ENCODE assay signal across 12 mouse cellular contexts in the genomic region with DNA sequence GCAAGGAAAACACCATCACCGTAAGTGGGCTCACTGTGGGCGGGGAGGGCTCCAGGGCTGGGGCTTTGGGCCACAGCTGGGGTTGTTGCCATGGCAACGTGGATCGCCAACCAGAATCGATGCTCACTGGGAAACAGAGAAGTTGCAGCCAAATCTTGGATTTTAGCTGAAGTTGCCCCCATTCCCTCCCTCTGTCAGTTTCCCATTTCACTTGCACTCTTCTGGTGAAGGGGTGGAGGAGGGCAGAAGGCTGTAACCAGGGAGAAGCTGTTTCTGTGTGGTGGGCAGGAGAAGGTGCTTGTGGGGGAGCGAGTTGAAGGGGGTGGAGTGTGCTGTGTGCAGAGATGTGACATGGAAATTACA. TPM values are rescaled to one million over a fixed set of nuclear protein-coding genes. Genes with fewer than 3 reads are reported as not detected.
A peak's percentile ranks its signal among the peaks of the same experiment; 100 is the strongest.
DNase-seq lines count a peak whose midpoint lies in the region; ATAC-seq and TF ChIP-seq lines count a peak whose summit lies in the region.
"Had no signal": no experiment of that assay in that cellular context is flagged by ENCODE, and none has a peak within 500 bp of the region (broad histone marks: within the 10 kb centered on the region; RNA-seq: fewer than 3 reads in every experiment).

No protein-coding gene starts in this region.

- TF ChIP-seq CTCF in midbrain, postnatal 0 days (IDR thresholded peaks at IDR 0.05), result no peak

- no peak overlapping the region for H3K27ac ChIP-seq in forebrain, embryonic 10.5 days
- H3K27ac ChIP-seq in forebrain, embryonic 16.5 days (ENCODE audit: low read length), result no peak overlapping the region
- no peak overlapping the region for H3K27ac ChIP-seq in hindbrain, embryonic 12.5 days
- no peak overlapping the region for H3K27ac ChIP-seq in midbrain, postnatal 0 days (ENCODE audit: low read depth, low read length)
- no peak overlapping the region for H3K27ac ChIP-seq in intestine, embryonic 16.5 days (ENCODE audit: low read length)

- H3K27me3 ChIP-seq in forebrain, embryonic 10.5 days (ENCODE audit: poor library complexity, severe bottlenecking), result no peaks in the 10 kb centered on the region
- H3K27me3 ChIP-seq in forebrain, embryonic 16.5 days (replicated peaks; ENCODE audit: control insufficient read depth, insufficient read depth, low read length), result no peaks in the 10 kb centered on the region
- 0 out of 2 replicates have a peak, but pooled peaks cover 5% of the 10 kb centered on the region for H3K27me3 ChIP-seq in hindbrain, embryonic 12.5 days
- no peaks in the 10 kb centered on the region for H3K27me3 ChIP-seq in midbrain, postnatal 0 days (ENCODE audit: insufficient read depth, low read length)
- no peaks in the 10 kb centered on the region for H3K27me3 ChIP-seq in intestine, embryonic 16.5 days (replicated peaks; ENCODE audit: control insufficient read depth, insufficient read depth, low read length)

- no peaks in the 10 kb centered on the region for H3K36me3 ChIP-seq in forebrain, embryonic 10.5 days (replicated peaks)
- H3K36me3 ChIP-seq in forebrain, embryonic 16.5 days (ENCODE audit: control insufficient read depth, insufficient read depth), result no peaks in the 10 kb centered on the region
- H3K36me3 ChIP-seq in hindbrain, embryonic 12.5 days, result no peaks in the 10 kb centered on the region
- H3K36me3 ChIP-seq in midbrain, postnatal 0 days (ENCODE audit: insufficient read depth, low read length), result no peaks in the 10 kb centered on the region
- H3K36me3 ChIP-seq in intestine, embryonic 16.5 days (ENCODE audit: control insufficient read depth, insufficient read depth, low read length), result no peaks in the 10 kb centered on the region

- H3K4me3 ChIP-seq in forebrain, embryonic 10.5 days, result peak overlapping the region; percentile 1; the same call in 1 of the 2 replicates
- no peak overlapping the region for H3K4me3 ChIP-seq in forebrain, embryonic 16.5 days (replicated peaks; ENCODE audit: low read length)
- no peak overlapping the region for H3K4me3 ChIP-seq in hindbrain, embryonic 12.5 days
- peak overlapping the region; percentile 24; the same call in 1 of the 2 replicates for H3K4me3 ChIP-seq in midbrain, postnatal 0 days (ENCODE audit: low read depth, low read length)
- no peak overlapping the region for H3K4me3 ChIP-seq in intestine, embryonic 16.5 days (ENCODE audit: low read length)

- peak; percentile 29 for DNase-seq in forebrain, embryonic 10.5 days (ENCODE audit: extremely low spot score, low spot score)
- DNase-seq in brain, adult 2 months (ENCODE audit: low read depth, low spot score), result peak; percentile 88
- peak; percentile 51 for DNase-seq in midbrain, postnatal 0 days (ENCODE audit: low spot score)
- no peak for DNase-seq in adrenal gland, postnatal 10 days
- DNase-seq in kidney, adult 11 months, result no peak
- DNase-seq: lung, adult 2 months had no signal

- H3K9me3 ChIP-seq in forebrain, embryonic 10.5 days, result no peaks in the 10 kb centered on the region
- no peaks in the 10 kb centered on the region for H3K9me3 ChIP-seq in forebrain, embryonic 16.5 days (ENCODE audit: control insufficient read depth, low read length)
- H3K9me3 ChIP-seq in hindbrain, embryonic 12.5 days (replicated peaks), result no peaks in the 10 kb centered on the region
- H3K9me3 ChIP-seq in midbrain, postnatal 0 days (ENCODE audit: low read length), result no peaks in the 10 kb centered on the region
- H3K9me3 ChIP-seq in intestine, embryonic 16.5 days (ENCODE audit: control insufficient read depth, low read length), result no peaks in the 10 kb centered on the region

- no peak for ATAC-seq in forebrain, embryonic 16.5 days
- ATAC-seq in hindbrain, embryonic 12.5 days (ENCODE audit: low FRiP score), result no peak
- ATAC-seq in midbrain, postnatal 0 days (ENCODE audit: low FRiP score), result no peak
- ATAC-seq in intestine, embryonic 16.5 days, result no peak

- no peak overlapping the region for H3K9ac ChIP-seq in forebrain, embryonic 16.5 days (replicated peaks; ENCODE audit: low read depth, low read length)
- no peak overlapping the region for H3K9ac ChIP-seq in hindbrain, embryonic 12.5 days
- 0 out of 2 replicates have a peak overlapping the region, but pooled peaks have one; percentile 24 for H3K9ac ChIP-seq in midbrain, postnatal 0 days (replicated peaks; ENCODE audit: low read length, poor library complexity, severe bottlenecking)
- no peak overlapping the region for H3K9ac ChIP-seq in intestine, embryonic 16.5 days (ENCODE audit: low read depth, low read length)

- peaks cover 20% of the 10 kb centered on the region for H3K4me1 ChIP-seq in forebrain, embryonic 10.5 days
- H3K4me1 ChIP-seq in forebrain, embryonic 16.5 days (replicated peaks; ENCODE audit: control insufficient read depth, insufficient read depth, low read length), result peaks cover 29% of the 10 kb centered on the region
- H3K4me1 ChIP-seq in hindbrain, embryonic 12.5 days, result peaks cover 27% of the 10 kb centered on the region
- H3K4me1 ChIP-seq in midbrain, postnatal 0 days (ENCODE audit: insufficient read depth, low read length), result peaks cover 18% of the 10 kb centered on the region
- peaks cover 4% of the 10 kb centered on the region; the same call in 1 of the 2 replicates for H3K4me1 ChIP-seq in intestine, embryonic 16.5 days (ENCODE audit: control insufficient read depth, insufficient read depth, low read length)

- WGBS in forebrain, embryonic 10.5 days, result 39% methylated on average over 6 of the region's 6 CpGs
- WGBS in forebrain, embryonic 16.5 days, result 31% methylated on average over 6 of the region's 6 CpGs
- 20% methylated on average over 6 of the region's 6 CpGs for WGBS in hindbrain, embryonic 12.5 days
- WGBS in midbrain, postnatal 0 days, result 14% methylated on average over 6 of the region's 6 CpGs
- WGBS in intestine, embryonic 16.5 days, result 41% methylated on average over 6 of the region's 6 CpGs

- H3K4me2 ChIP-seq in forebrain, embryonic 16.5 days (ENCODE audit: low read length), result no peak overlapping the region
- H3K4me2 ChIP-seq in hindbrain, embryonic 12.5 days (replicated peaks), result peak overlapping the region; percentile 21
- peak overlapping the region; percentile 39 for H3K4me2 ChIP-seq in midbrain, postnatal 0 days (ENCODE audit: low read depth, low read length, poor library complexity, severe bottlenecking)
- no peak overlapping the region for H3K4me2 ChIP-seq in intestine, embryonic 16.5 days (ENCODE audit: low read depth, low read length)

RNA-seq across cellular contexts. Expression of gene Rcvrn, which starts 42.3 kb away (rescaled TPM):
- not detected in 2 replicates for polyA plus RNA-seq in forebrain, embryonic 10.5 days (2016; fragmentation: Nextera tagmentation; extraction: Ambion mirVana)
- polyA plus RNA-seq in forebrain, embryonic 16.5 days (2015; fragmentation: Nextera tagmentation; extraction: Ambion mirVana), result not detected in 2 replicates
- polyA plus RNA-seq in hindbrain, embryonic 12.5 days (2016; fragmentation: Nextera tagmentation; extraction: Ambion mirVana), result not detected in 2 replicates
- not detected in 2 replicates for total RNA-seq in midbrain, postnatal 0 days (2014; rRNA removed)
- not detected in 2 replicates for polyA plus RNA-seq in midbrain, postnatal 0 days (2015; fragmentation: Nextera tagmentation; extraction: Ambion mirVana)
- not detected in 2 replicates for polyA plus RNA-seq in intestine, embryonic 16.5 days (2015; fragmentation: Nextera tagmentation; extraction: Ambion mirVana)
- total RNA-seq in adrenal gland, postnatal 10 days (2021), result not detected
- total RNA-seq: common myeloid progenitor, adult 5-6 weeks; gastrocnemius, postnatal 10 days; hematopoietic stem cell, adult 5-6 weeks had no signal

Comparison
In these comparisons a context has a peak if more than half of its experiments do, and no peak if none do; other contexts are left out.
1. H3K4me3 ChIP-seq: peak in forebrain, embryonic 10.5 days (single experiment) and midbrain, postnatal 0 days (single experiment); none in forebrain, embryonic 16.5 days (single experiment), hindbrain, embryonic 12.5 days (single experiment) and intestine, embryonic 16.5 days (single experiment).
2. DNase-seq: peak in forebrain, embryonic 10.5 days (single experiment), brain, adult 2 months (single experiment) and midbrain, postnatal 0 days (single experiment); none in adrenal gland, postnatal 10 days (single experiment) and kidney, adult 11 months (single experiment).
3. H3K4me2 ChIP-seq: peak in hindbrain, embryonic 12.5 days (single experiment) and midbrain, postnatal 0 days (single experiment); none in forebrain, embryonic 16.5 days (single experiment) and intestine, embryonic 16.5 days (single experiment).